Mouse (Mus musculus): ENCODE data around the gene BC049352. TPM values are rescaled to one million over a fixed set of nuclear protein-coding genes. Genes with fewer than 3 reads are reported as not detected.

BC049352 gene
- total RNA-seq, 1 experiment from 2014 or later: 0.81 TPM

DNA sequence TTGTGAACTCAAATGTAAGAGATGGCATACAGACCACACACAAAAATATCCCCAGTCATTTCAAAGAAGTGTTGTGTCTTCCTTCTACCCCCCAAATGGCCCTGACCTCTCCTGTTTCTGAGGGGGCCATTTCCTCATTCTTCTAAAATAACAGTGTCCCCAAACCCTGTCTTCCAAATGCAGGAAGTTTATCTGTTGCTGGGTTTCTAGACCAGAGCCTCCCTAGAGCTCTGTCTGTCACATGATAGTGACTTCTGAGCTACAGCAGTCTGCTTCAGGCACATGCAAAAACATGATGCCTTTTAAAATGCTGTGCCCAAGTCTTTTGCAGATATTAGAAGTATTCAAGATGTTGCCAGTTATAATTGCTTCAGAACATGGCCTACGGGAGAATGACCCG is 92.8 kb downstream of the BC049352 start:
- ATAC-seq (ENCODE audit: extremely low read depth, insufficient number of reproducible peaks, low FRiP score, poor library complexity, severe bottlenecking): no peak

DNA sequence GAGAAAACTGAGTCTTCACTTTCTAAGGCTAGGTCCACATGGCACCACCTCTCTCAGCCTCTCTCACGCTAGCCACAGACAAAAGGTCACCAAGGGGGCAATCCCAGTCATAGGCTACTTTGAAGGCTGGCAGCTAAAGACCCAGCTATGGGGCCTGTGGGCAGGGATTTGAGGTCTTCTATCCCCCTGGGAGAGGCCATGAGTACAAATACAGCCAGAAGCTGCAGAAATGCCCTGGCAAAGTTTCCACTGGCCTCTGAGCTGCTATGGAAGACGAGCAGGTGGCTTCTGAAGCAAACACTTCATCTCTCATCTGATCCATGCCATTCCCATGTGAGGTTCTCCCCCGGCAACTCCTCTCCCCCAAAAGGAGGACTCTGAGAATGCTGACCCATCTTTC is 98.3 kb downstream of the BC049352 start:
- no peak for ATAC-seq (ENCODE audit: extremely low read depth, insufficient number of reproducible peaks, low FRiP score, poor library complexity, severe bottlenecking)

DNA sequence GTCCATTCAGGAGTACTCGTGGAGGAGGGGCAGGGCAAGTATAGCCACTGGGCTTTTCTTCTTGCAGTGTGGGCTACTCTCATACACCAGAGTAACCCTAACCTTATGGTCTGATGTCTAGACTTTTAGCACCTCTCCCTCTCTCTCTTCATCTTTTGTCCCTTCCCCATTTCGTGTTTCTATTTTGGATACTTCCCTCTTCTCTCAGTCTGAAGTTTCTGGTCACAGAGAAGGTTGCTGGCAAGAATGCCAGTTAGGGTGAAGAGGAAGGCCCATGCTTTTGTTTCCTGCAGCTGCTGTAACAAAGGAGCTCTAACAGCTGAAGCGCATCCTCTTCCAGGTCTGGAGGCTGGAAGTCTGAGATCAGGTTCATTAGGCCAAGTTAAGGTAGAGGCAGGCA is 99.1 kb downstream of the BC049352 start:
- ATAC-seq (ENCODE audit: extremely low read depth, insufficient number of reproducible peaks, low FRiP score, poor library complexity, severe bottlenecking): no peak; the same call in 1 of the 2 replicates

DNA sequence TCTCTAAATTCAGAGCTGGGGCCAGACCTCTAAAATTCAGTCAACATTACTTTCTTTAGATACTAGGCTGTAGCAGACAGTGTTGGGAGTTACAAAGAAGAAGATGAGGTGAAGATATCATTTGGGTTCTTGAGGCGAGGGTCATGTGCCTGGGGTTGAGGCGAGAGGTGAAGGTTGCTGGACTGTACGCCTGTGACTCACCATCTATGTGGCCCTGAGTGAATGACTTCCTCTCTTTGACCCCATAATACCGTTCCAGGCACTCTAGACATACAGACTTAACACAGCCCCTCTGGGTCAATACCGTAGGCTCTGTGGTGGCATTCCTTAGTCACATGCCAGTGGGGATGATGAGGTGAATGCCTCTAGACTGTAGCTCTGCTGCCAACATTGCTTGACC is 100.7 kb downstream of the BC049352 start:
- no peak for ATAC-seq (ENCODE audit: extremely low read depth, insufficient number of reproducible peaks, low FRiP score, poor library complexity, severe bottlenecking)

DNA sequence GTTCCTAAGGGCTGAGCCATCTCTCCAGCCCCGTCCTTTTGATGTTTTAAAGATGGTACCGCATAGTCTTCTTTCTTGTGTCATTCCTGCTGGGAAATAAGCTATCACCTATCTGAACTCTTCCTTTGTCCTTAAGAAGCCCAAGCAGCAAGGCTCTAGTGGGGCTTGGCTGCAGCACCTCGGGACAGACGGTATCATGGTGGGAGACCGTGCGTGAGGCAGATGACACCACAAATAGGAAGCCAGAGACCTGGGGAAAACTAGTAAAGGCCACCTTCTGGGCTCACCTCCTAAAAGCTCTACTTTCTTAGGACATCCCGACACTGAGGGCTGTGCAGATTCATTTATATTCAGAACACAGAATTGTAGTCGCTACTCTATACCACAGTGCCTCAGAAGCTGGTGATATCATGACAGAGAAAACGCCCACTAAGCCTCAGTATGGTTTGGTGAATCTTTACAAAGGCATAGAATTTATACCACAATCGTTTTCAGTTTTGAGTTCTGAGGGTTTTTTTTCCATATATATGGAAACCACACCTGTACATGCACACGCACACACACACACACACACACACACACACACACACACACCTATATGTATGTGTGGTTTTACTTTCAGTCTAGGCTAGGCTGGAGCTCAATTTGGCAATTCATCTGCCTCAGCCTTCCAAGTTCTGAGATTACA is 109.8 kb downstream of the BC049352 start:
- ATAC-seq (ENCODE audit: extremely low read depth, insufficient number of reproducible peaks, low FRiP score, poor library complexity, severe bottlenecking): no peak

DNA sequence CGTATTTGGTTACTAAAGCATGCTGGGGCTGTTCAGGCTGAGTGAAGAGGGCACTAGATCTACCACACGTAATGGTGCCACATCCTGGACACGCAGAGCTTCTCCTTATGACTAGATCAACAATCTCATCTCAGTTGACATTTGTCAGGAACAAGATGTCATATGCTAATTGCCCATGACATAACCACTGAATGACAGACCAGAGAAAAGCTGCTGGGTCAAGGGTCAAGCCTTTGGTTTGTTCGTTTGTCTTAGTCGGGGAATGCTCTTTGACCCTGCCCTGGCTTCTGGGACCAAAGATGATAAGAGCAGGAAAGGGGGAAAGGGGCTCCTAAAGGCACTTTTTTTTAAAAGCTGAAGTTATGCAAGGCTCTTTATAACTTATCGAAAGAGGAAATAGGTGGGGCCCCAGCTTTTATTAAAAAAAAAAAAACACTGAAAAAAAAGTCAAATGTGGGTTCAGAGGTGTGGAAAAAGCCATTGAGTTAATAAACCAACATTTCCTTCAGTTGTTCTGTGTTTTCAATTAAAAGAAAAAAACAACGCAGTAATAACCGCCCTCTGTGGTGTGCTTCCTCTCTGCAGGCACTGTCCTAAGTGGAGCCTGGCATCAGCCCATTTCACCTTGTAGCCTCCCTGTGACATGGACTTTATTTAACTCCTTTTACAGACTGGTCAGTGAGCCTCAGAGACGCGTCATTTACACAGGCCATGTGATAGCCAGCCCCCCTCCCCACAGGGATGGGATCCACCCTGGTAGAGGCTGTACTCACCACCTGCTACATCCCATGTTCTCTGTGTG is 112.6 kb downstream of the BC049352 start:
- peak; percentile 86 for ATAC-seq (ENCODE audit: extremely low read depth, insufficient number of reproducible peaks, low FRiP score, poor library complexity, severe bottlenecking)

DNA sequence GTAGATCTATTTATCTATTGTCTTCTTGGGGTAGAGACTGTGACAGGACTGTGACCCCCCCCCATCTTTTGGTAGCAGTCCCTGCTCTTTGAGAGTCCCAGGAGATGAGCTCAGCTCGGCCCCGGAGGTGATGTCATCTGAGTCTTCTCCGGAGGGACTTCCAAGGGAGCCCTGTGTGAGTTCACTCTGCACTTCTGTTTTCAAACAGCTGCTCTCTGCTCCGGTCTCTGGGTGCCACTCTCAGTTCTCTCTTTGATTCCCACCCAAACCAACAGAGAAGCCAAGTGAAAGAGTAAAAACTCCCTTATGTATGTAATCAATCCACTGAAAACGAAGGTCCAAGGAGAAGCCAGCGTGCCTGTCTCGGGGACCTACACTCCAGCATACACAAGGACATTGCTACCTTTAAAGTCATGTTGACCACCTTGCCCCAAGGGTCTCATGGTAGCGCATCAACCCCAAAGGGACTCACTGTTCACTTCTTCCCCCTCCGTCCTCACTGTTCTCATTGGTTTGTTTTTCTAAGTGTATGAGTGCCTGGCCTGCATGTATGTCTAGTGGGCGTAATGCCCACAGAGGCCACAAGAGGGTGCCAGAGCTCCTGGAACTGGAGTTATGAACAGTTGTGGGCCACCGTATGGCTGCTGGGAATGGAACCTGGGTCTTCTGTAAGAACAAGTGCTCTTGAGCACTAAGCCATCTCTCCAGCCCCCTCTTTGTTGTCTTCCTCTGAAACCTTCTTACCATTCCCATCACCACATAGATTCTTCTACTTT is 117.6 kb downstream of the BC049352 start:
- ATAC-seq (ENCODE audit: extremely low read depth, insufficient number of reproducible peaks, low FRiP score, poor library complexity, severe bottlenecking): peak; percentile 46

Other genes with a start within 250 kb of the BC049352 start
- gene Ube4a, start 216.4 kb upstream of the BC049352 start, total RNA-seq (2017): 45.8 and 48.0 TPM in 2 replicates
- 81.3 and 90.1 TPM in 2 replicates for gene Cd3g, start 201.6 kb upstream of the BC049352 start, total RNA-seq (2017)
- gene Cd3d, start 200.2 kb upstream of the BC049352 start, total RNA-seq (2017): 18.5 and 21.4 TPM in 2 replicates
- gene Cd3e, start 172.4 kb upstream of the BC049352 start, total RNA-seq (2017): 14.1 and 18.3 TPM in 2 replicates
- 0.23 and 0.49 TPM in 2 replicates for gene Mpzl2, start 142.2 kb upstream of the BC049352 start, total RNA-seq (2017)
- gene Mpzl3, start 126.8 kb upstream of the BC049352 start, total RNA-seq (2017): 49.8 and 51.6 TPM in 2 replicates
- gene Jaml, start 102.8 kb upstream of the BC049352 start, total RNA-seq (2017): 282 and 323 TPM in 2 replicates
- gene Scn2b, start 64.2 kb upstream of the BC049352 start, total RNA-seq (2017): 0.49 and 1.0 TPM in 2 replicates
- 0.35 and 0.49 TPM in 2 replicates for gene Scn4b, start 43.6 kb upstream of the BC049352 start, total RNA-seq (2017)
- gene Tmprss4, start 22.1 kb downstream of the BC049352 start, total RNA-seq (2017): 0.70 and 0.74 TPM in 2 replicates
- 128 and 129 TPM in 2 replicates for gene Il10ra, start 87.1 kb downstream of the BC049352 start, total RNA-seq (2017)
- 0.47 and 0.61 TPM in 2 replicates for gene Tmprss13, start 137.1 kb downstream of the BC049352 start, total RNA-seq (2017)
- not detected in 2 replicates for gene Fxyd6, start 188.2 kb downstream of the BC049352 start, total RNA-seq (2017)
- gene Fxyd2, start 217.7 kb downstream of the BC049352 start, total RNA-seq (2017): not detected in 2 replicates
- not detected in 2 replicates for gene Dscaml1, start 244.6 kb downstream of the BC049352 start, total RNA-seq (2017)

Measured in neutrophil, adult 5-6 weeks (primary cell).